Mouse (Mus musculus): ENCODE results near the gene Jtb. TPM values are rescaled to one million over a fixed set of nuclear protein-coding genes. Genes with fewer than 3 reads are reported as not detected.
A peak's percentile ranks its signal among the peaks of the same experiment; 100 is the strongest.
"Not testable (repeated sequence)": the region's sequence is repeated elsewhere in the genome, so short reads cannot be mapped to it uniquely, and the experiment has no call there.

The Jtb gene
- total RNA-seq, 2 experiments from 2014 or later: 58.9 to 63.8 TPM

DNA sequence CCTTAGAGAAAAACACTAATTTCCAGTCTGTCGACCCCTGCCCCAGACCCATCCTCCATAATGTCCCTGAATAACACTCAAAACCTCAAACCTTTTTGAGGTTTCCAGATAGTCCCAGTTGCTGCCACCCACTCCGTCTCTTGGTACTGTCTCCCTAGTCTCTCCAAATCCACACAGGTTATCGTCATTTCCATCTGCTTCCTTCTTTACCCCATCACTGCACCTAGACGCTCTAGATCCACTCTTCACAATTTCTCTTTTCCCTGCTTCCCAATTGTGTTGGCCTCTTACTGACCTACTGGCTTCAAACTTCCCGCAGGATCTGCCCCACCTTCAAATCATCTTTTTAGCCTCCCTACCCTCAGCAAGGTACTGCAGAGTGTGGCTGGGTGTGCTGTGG lies 10.3 kb upstream of the Jtb start:
- intact Hi-C loops (cut with DNase I): loop anchor here (2.0 to 5.0 kb wide), 2 partner anchors 44 to 246 kb away; partner anchors contain the start of genes Dennd4b and Npr1
- no peak for DNase-seq

DNA sequence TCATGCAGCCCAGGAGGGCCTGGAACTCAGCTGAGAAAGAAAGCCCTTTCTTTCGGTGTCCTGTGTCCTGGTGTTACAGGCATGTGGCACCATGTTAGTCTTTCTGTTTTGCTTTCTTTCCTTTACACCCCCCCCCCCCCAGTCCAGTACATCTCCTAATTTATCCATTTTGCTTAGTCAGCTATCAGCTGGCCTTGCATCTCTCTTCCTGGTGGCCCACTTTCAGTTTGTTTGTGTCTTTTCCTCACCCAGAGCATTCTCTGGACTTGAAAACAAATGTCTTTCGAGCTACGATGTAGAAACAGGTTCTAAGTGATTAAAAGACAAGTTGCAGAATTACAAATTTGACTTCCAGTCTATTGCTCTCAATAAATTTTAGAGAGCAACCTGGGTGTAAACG lies 8.9 kb upstream of the Jtb start:
- intact Hi-C loops (cut with DNase I): loop anchor here (5.0 kb wide), 1 partner anchor 245 kb away; the partner anchor contains the start of gene Npr1
- DNase-seq: no peak

GRCm38 (mm10) chr3:90222941-90223340 lies 8.5 kb upstream of the Jtb start:
- intact Hi-C loops (cut with DNase I): loop anchor here (5.0 kb wide), 1 partner anchor 244 kb away; the partner anchor contains the start of gene Npr1

DNA sequence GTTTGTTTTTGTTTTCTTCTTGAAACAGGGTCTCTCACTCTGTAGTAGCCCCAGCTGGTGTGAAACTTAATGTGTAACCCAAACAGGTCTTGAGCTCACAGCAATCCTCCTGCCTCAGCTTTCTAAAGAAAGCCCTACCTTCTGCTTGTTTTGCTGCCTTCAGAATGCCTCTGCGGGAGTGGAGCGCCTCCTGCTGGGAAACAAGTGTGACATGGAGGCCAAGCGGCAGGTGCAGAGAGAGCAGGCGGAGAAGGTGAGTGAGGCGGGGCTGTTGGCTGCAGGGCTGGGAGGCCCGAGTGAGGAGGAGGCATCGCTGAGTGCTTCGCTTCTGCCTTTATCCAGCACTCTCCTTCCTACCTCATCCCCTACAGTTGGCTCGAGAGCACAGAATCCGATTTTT lies 7.1 kb upstream of the Jtb start:
- intact Hi-C loops (cut with DNase I): loop anchor here (5.0 kb wide), 1 partner anchor 243 kb away; the partner anchor contains the start of gene Npr1
- no peak for DNase-seq

More at GRCm38 (mm10) chr3:90222941-90223340, 8.5 kb upstream of the Jtb start:
- no peak for DNase-seq

DNA sequence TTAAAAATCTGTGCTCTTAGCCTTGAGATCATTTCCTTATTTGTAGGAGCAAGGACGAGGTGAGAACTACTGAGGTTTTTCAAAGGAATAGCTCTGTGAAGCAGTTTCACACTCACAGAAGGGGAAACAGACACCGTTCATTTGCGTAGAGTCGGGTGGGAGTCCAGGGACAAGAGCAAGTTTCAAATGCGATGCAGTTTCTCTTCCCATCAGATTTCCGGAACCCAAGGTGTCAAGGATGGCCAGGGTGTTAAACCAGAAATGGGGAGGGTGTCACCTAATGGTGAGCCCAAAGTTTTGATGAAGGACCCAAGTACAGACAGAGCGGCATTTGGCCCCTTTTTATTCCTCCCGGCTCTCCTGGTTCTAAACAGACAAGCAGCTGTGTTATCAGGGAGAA lies 322 bp upstream of the Jtb start:
- intact Hi-C loops (cut with DNase I): no loop called here

GRCm38 (mm10) chr3:90241251-90241650 lies 9.9 kb downstream of the Jtb start:
- intact Hi-C loops (cut with DNase I): no loop called here
- DNase-seq: no peak

More for the DNA sequence above, 322 bp upstream of the Jtb start:
- no peak for DNase-seq

- no peak for DNase-seq
- intact Hi-C loops (cut with DNase I): no loop called here
Observed at GRCm38 (mm10) chr3:90241669-90242358, 10.4 kb downstream of the Jtb start.

DNA sequence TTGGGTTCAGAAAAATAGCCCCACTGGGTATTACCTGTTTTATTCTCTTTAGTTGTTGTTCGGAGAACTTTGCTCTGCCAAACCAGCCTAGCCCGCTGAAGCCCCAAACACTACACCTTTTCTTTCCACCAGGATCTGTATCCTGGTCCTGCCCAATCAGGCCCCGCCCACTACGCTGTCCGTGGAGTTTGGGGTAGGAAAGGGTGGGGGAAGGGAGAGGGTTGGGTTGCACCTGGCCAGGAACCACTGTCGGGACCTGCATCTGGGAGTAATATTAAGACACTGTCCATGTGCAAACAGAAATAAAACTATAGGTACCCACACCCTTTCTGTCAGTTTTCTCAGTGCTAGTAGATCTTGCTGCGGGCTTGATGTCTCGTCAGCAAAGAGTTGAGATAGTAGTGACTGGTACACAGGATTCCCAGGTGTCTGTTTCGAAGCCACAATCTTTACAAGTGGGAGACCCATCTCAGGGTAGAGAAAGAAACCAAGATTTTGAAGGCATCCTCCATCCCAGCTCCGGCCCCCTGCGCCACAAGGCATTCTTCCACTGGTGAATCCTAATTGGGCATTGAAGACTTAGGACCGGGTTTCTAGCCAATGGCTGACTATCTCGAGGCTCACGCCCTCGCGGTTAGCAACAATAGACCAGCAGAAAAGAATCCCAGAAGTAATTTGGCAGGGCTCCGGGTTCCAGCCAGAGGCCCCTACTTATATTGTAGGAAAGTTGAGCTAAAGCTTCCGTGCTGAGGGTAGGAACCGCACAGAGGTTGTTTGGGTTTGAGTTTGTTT lies 11.8 kb downstream of the Jtb start, which contains the start of gene Creb3l4:
Creb3l4 (minus strand) TSS at position 529 of the 792 bp plus-strand sequence.
- intact Hi-C loops (cut with DNase I): no loop called here
- DNase-seq: no peak

- intact Hi-C loops (cut with DNase I): no loop called here
- DNase-seq: no peak
Observed at GRCm38 (mm10) chr3:90245406-90245805, 14.0 kb downstream of the Jtb start.

GRCm38 (mm10) chr3:90247630-90247959 lies 16.2 kb downstream of the Jtb start:
- intact Hi-C loops (cut with DNase I): no loop called here
- DNase-seq: no peak

DNA sequence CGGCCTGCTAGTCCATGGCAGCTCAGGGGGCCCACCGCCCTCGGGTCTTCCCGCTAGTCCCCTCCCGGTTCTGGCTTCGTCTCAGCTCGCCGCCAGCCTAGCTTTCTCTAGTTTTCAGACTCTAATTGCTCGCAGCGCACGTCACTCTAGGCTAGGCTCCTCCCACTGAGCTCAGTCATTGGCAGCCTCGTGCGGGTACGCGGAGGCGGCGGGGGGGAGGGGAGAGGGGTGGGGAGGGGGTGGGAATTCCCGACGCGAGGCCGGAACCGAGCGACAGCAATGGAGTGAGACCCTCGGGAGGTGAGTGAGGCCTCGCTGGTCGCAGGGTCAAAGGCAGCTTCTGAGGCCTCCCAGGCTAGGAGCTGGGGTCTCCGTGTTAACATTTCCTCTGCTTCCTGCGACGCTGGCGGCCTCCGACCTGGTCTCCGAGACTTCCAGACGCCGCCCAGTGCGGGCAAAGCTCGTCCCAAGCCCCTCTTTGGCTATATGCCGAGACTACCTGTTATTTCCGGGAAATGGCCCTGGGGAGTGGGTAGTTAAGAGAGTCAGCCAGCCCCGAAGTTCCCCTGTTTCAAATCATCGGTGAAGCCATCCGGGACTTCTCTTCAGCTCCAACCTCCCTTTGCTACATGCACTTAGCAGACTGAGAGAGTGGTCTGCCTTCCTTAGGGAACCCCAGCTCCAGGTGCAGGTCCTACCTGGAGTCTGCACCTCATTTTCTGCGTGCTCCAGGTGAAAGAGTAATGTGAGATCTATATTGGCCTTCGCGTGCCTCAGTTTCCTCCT lies 16.8 kb downstream of the Jtb start, which contains the start of gene Slc39a1:
Slc39a1 (plus strand) TSS at position 213 of the 786 bp plus-strand sequence.
- DNase-seq: peak; percentile 88 to 91
- intact Hi-C loops (cut with DNase I): no loop called here

GRCm38 (mm10) chr3:90248746-90249100 lies 17.3 kb downstream of the Jtb start:
- DNase-seq: no peak
- intact Hi-C loops (cut with DNase I): no loop called here

DNA sequence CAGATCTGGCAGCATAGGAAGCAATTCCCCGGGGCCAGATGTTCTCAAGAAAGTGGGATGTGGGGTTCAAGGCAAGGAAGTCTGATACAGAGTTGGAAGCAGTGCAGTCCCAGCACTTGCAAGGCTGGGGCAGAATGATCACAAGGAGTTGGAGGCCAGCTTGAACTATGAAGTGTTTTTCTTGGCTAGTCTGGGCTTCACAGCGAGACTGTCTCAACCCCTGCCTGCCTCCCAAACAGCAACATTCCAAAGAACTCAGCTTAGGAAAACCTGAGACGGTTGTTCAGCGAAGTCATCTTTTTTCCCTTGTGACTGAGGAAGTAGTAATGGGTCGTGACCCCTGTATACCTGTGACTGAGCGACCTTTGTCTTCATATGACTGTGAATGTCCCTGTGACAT lies 19.4 kb downstream of the Jtb start:
- DNase-seq: no peak
- intact Hi-C loops (cut with DNase I): no loop called here

GRCm38 (mm10) chr3:90251731-90252226 lies 20.4 kb downstream of the Jtb start:
- DNase-seq; intact Hi-C loops (cut with DNase I): not testable (repeated sequence)

DNA sequence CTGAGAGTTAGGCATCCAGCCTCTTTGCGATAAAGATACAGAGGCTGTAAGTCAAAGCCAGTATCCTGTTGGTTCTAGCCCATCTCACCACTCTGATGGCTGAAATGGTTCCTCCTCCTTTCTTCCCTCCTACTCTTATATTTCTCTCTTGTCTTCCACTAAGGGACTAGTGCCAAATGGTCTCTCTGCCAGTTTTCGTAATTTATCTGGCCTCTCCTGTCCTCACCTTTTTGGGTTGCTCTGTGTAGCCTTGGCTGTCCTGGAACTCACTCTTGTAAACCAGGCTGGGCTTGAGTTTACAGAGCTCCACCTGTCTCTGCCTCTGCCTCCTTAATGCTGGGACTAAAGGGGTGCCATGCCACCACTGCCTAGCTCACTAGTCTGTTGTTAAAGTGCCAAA lies 21.3 kb downstream of the Jtb start:
- intact Hi-C loops (cut with DNase I): not testable (repeated sequence)

GRCm38 (mm10) chr3:90253174-90253573 lies 21.8 kb downstream of the Jtb start:
- DNase-seq; intact Hi-C loops (cut with DNase I): not testable (repeated sequence)

More for the DNA sequence above, 21.3 kb downstream of the Jtb start:
- not testable (repeated sequence) for DNase-seq

DNA sequence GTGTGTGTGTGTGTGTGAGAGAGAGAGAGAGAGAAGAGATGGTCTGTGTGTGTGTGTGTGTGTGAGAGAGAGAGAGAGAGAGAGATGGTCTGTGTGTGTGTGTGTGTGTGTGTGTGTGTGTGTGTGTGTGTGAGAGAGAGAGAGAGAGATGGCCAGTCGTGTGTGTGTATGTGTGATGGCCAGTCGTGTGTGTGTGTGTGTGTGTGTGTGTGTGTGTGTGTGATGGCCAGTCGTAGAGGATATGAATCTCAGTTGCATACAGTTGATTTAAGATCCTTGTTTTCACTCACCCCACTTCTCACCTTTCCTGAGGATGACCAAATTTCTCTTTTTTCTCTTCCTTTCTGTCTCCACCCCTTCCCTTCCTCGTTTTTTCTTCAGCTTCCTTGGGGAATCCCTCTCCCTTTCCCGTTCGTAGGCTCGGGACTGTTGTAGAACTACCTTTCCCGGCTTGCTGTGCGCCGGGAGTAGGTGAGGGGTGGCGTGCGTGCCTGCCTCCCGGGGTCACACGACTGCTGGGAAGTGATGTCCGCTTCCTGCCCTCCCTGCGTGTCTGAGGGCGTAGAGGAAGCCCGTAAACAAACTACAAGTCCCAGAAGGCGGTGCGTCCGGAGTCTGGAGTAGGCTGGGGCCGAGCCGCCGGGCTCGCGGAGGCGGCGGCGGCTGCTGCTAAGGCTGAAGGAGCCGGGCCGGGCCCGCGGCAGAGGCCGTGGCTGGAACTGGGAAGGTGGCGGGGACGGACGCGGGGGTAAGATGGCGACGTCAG lies 22.4 kb downstream of the Jtb start, which contains the start of gene Crtc2:
Crtc2 (plus strand) TSS at position 511 of the 766 bp plus-strand sequence.
- intact Hi-C loops (cut with DNase I): no loop called here

DNA sequence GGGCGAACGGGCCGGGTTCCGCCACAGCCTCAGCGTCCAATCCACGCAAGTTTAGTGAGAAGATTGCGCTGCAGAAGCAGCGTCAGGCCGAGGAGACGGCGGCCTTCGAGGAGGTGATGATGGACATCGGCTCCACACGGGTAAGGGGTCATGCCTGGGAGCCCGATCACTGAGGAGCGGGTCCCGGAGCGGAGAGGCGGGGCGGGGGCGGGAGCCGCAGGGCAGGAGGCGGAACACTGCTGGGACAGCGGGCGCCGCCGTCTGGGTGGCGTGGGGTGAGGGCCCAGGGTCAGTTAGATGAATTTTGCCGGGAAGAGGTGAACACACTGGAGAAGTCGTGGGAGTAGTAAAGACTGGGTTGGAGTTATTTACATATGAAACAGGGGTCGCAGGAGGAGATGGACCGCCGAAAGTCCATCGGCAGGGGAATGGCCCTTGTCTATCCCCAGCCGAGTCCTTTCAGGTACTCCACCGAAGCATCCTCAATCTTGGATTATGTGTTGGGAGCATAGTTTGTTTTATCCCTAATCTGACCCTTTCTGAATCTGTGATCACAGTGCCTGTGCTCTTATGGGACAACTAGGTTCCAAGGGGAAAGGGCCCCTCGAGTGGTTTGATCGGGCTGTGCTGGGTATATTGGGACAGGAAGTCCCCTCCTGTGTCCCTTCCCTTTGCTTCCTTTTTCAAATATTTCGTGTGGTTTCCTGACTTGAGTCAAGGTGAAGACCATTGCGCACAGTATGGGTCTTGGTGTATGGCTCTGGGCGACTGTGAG lies 23.2 kb downstream of the Jtb start:
- DNase-seq: no peak
- intact Hi-C loops (cut with DNase I): no loop called here

More for the DNA sequence above, 22.4 kb downstream of the Jtb start, which contains the start of gene Crtc2:
- DNase-seq: peak; percentile 86 to 94

GRCm38 (mm10) chr3:90255194-90255565 lies 23.8 kb downstream of the Jtb start:
- intact Hi-C loops (cut with DNase I): no loop called here
- no peak for DNase-seq

Measured in gastrocnemius, postnatal 36 days (tissue).